Mouse (Mus musculus): ENCODE data around the gene Rab3a.

The Rab3a gene

GRCm38 (mm10) chr8:70760350-70760749 is 5.9 kb downstream of the Rab3a start:
- DNase-seq = no peak

- peak; percentile 92 for DNase-seq
Observed at GRCm38 (mm10) chr8:70760775-70761406, 6.4 kb downstream of the Rab3a start, which contains the start of gene Mpv17l2. Gene Mpv17l2 (minus strand): TSS chr8:70760946.

DNA sequence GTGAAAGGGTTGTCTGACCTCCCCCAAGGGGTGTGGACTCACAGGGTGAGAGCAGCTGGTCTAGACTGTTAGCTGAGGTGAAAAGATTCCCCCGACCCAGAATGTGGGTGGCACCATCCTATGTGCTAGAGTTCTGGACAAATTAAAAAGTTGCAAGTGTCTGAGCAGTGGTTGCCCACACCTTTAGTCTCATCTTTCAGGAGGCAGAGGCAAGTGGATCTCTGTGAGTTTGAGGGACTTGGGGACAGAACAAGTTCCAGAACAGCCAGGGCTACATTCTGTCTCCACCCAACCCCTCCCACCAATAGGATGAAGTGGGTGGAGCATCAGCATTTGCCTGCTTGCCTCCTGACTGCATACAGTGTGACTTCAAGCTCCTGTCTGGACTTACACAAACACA is 7.6 kb downstream of the Rab3a start:
- no peak for DNase-seq

- DNase-seq = peak; percentile 69
Observed at GRCm38 (mm10) chr8:70763354-70763753, 8.9 kb downstream of the Rab3a start.

- no peak for DNase-seq
Observed at GRCm38 (mm10) chr8:70764026-70764425, 9.5 kb downstream of the Rab3a start.

DNA sequence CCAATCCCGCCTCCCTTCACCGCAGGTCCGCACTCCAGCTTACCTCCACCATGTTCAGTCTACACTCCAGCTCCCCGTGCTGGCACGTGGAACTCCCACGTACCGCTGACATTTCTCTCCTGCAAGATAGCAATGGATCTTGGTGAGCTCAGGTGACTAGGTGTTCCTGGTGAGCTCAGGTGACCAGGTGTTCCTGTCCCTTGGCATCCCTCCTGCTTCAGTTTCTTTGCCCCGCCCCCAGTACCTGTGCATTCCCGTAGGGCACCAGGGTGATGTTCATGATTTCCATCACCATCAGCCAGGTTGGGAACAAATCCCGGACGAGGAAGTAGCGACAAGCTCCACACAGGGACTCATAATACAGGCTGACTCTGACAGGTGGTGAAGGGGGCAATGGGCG is 10.2 kb downstream of the Rab3a start:
- DNase-seq = no peak

- DNase-seq = no peak
Observed at GRCm38 (mm10) chr8:70765329-70765728, 10.8 kb downstream of the Rab3a start.

DNA sequence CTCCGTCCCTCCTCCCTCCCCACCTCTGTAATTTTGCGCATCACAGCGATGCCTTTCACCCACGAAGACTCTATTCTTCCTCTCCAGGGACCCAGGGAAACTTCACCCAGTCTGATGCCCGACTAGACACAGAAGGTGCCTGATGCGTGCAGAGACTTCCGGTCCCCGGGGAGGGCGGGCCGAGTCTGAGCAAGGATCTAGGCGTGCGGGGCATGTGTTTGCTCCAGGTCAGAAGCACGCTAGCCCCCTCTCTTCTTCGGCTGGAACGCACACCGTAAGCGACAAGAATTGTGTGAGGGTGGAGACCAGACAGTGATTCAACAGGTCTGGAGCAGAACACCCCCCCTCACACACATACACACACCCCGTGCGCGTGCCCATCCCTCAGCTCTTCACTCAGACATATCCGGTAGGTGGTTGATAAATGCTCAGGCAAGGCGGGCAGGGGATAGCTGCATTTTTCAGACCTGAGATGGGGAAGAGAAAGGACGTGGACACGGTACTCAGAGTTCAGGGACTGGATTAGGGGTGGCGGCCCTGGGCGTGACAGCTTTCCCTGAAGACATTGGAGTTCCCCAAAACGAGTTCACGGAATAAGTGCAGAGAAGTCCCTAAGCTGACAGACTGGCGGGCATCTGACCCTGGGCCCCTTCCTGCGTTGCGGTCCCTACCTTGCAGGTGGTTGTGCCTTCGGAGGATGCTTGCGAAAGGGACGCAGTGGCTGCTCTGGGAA is 11.5 kb downstream of the Rab3a start:
- peak; percentile 47 for DNase-seq

GRCm38 (mm10) chr8:70766571-70767440 is 12.3 kb downstream of the Rab3a start:
- peak; percentile 91 for DNase-seq

DNA sequence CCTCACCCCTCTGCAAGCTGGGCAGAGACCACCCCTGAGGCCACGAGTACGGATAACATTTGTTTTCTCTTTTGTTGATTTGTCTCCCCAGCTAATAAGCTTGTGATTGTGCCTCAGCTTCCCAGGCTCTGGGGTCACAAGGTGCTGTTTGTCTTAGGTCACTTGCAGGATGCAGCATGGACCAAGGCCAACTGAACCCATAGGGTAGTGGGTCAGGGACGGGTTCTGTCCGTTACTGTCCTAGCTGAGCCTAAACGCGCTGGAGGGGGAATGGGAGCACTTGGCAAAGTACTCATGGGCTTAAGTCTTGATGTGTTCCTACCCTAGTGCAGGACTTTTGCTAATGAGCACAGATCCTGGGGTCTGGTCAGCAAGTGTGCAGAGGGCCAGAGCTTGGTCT is 13.0 kb downstream of the Rab3a start:
- DNase-seq = no peak

DNA sequence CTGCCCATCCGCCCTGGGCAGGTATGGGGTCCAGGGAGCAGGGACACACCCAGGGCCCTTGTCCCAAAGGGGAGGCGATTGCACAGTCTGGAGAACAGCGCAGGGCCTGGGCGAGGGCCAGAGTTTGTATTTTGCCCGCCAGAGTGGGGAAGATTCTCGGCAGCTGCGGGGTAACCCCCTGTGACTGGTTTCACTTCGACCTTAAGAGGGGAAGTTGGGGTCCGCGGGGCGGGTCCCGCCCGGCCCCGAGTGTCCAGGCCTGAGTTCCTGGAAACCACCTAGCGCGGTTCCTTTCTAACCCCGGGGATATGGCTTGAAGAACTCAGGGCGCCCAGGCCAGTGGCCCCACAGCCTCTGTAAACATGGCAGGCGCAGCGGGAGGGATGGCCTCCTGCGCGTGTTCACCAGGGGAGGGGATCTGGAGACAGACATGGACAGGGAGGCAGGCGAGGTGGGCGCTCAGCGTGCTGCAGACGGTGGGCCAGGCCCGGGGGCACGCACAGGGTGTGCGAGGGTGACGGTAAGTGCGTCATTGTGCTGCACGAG is 13.8 kb downstream of the Rab3a start:
- no peak for DNase-seq

- DNase-seq = no peak
Observed at GRCm38 (mm10) chr8:70768956-70769355, 14.5 kb downstream of the Rab3a start.

DNA sequence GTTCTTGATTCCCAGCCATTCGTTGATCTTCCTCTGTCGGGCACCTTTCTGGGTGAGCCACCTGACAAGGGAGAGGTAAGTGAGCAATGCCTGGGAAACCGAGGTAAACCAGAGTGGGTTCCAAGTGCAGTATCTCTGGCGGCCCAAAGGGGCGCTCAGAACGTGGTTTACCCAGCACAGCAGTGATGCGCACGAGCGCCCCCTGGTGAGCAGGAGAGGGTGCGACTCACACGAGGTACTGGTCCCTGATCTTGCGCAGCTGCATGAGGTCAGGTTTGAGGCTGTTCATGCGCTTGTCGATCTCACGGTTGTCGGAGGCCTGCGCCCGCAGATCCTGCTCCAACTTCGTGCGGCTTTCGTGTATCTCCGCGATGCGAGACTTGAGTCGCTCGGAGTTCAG is 14.9 kb downstream of the Rab3a start:
- peak; percentile 95 for DNase-seq

- no peak for DNase-seq
Observed at GRCm38 (mm10) chr8:70769858-70770257, 15.4 kb downstream of the Rab3a start.

DNA sequence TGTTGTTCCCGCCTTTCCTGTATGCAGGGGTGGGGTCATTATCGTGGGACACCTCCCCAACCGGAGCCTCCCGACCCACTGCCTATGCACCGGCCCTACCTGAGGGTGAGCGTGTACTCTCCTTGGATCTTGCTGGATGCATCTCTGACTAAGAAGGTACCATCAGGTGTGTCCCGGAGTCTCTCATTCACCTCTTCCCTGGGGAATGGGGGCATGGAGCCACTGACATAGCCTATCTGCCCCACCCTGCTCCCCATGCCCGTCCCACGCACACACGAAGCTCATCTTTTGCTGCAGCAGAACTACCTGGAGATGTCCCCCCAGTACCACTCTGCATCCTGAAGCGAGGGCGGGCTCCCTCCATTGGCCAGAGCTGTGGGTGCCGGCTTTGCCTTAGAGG is 16.3 kb downstream of the Rab3a start:
- DNase-seq = no peak

- no peak for DNase-seq
Observed at GRCm38 (mm10) chr8:70771217-70771616, 16.7 kb downstream of the Rab3a start.

- DNase-seq = no peak
Observed at GRCm38 (mm10) chr8:70772075-70772474, 17.6 kb downstream of the Rab3a start.

DNA sequence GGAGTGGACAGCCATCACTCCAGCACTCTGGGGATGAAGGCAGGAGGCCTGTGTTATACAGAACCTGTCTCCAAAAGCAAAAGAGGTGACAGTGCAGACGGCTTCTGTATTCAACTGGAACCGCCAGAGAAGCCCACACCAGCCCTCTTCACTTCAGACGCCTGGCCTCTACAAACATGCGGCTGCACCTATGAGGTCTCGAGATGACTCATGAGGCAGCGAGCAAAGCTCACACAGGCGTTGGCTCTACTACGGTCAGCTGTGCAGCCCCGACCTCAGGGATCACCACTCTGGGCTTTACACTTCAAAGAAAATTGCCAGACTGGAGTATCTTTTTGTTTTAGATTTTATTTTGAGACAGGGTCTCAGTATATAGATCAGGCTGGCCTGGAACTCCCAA is 18.4 kb downstream of the Rab3a start:
- no peak for DNase-seq

- DNase-seq = no peak
Observed at GRCm38 (mm10) chr8:70773410-70773809, 18.9 kb downstream of the Rab3a start.

DNA sequence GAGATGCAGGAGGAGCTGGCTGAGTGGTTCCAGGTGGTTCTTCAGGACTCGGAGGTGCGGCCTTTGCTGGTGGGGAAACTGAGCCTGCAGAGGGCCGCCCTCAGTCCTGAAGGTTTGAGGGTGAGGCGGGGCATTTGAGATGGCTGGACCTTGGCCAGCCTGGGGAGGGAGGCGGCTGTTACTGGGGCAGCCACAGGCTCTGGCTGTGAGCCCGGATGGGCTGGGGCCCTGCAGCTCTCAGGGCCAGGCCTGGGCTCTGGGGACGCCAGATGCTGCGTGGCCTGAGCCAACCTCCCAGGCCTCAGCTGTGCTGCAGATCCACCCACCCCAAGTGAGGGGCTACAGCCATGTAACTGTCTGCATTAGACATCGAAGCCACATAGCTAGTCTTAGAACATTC is 19.4 kb downstream of the Rab3a start:
- DNase-seq = peak; percentile 81

DNA sequence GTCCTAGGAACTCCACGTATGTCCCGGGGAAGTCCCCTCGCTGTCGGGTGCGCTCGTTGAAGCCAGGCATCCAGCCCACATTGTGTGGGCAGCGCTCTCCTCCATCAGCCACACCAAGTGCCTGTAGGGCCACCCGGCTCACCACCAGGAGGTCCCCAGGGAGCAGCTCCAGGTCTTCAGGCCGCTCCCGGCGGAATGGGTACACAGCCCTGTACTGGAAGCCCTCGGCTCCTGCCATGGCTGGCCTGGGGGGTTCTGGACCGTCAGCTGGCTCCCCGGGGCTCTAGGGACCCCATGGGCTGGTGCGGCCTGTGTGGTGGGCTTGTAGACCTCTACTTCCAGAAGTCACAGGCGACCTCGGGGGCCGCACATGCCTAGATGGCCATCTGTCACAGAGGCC is 20.3 kb downstream of the Rab3a start:
- DNase-seq = no peak

DNA sequence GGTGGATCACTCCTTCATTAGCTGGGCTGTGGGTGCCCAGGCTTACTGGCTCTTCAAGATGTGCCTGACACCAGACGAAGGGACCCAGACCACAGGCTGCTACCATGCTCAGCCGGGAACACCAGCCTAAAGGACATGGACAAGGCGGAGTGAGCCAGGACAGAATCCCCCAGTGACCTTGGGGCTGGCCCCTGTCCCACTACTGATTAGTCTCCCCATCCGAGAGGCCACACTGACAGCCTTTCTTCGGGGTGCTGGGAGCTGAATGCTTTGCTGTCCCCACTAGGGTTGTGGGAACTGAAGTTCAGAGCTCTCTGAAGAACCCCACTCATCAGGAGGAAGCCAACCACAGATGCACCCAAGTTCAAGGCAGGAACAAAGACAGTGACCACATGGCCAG is 20.7 kb downstream of the Rab3a start:
- DNase-seq = no peak

- DNase-seq = no peak
Observed at GRCm38 (mm10) chr8:70775851-70776495, 21.5 kb downstream of the Rab3a start.
